Mouse (Mus musculus): ENCODE results near the gene Sema4d. TPM values are rescaled to one million over a fixed set of nuclear protein-coding genes. Genes with fewer than 3 reads are reported as not detected.

Gene Sema4d
- total and polyA plus RNA-seq, 3 experiments, result 6.9 to 20.3 TPM; not detected in 1

DNA sequence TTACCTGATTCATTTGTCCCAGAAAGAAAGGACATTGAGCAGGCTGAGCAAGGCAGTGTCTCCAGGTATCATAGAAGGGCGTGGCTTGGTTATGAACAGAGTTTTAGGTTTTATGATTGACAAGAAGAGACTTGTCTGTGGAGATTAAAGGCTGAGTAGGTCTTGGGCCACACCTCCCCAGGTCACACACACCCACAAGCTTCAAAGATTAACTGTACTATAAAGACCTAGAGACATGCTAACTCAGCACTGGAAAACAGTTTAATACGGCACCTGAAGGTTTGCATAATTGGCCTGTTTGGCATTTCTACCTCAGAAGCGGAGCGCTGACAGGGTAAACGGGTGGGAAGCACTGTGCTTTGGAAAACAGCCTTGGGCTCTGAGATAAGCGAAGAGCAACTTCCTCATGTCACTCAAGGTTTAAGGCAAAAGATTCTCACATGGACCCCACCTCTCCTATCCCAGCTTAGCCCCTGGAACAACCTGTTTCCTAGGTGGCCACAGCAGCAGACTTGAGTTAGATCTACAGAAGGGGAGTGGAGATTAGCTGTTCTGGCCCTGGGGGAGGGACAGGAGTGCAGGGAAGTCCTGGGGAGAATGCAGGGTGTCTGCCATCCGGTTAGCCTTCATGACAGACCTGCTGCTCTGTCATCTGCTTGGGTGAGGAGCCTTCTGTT is 108.1 kb downstream of the Sema4d start (continued):
- TF ChIP-seq JUND (IDR thresholded peaks at IDR 0.05; ENCODE audit: low read depth, low read length) (no peak), MEF2A (IDR thresholded peaks at IDR 0.05; ENCODE audit: extremely low read depth, insufficient replicate concordance, low read depth, low read length, poor library complexity, severe bottlenecking) (no peak)

DNA sequence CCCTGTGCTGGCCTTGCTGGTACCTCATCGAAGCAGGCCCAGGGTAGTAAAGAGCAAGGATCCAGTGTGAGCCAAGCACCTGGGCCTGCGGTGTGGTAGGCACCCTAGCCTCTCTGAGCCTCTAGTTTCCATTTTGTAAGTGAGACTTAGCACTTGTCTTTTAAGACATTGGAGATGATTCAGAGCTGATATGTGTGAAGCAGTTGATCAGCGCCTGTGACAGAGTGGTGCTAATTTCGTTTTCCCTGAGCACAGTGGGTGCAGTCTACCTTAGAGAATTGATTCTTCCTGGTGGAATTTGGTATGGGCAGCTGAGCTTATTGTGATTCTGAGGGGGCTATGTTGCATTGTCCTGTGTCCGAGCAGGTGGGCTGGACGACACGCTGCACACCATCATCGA is 111.9 kb downstream of the Sema4d start:
- Histone ChIP-seq H3K4me3 (ENCODE audit: control insufficient read depth in 1 of 2, insufficient read depth in 1 of 2, low read depth in 2 of 2, low read length in 2 of 2) (no peak overlapping the region), H3K27ac (ENCODE audit: control insufficient read depth, low read depth, low read length) (no peak overlapping the region), H3K9ac (ENCODE audit: control insufficient read depth, low read depth, low read length, poor library complexity, severe bottlenecking) (no peak overlapping the region), H3K4me1 (ENCODE audit: control insufficient read depth in 1 of 2, insufficient read depth in 2 of 2, low read length in 2 of 2) (peaks cover 20 to 40% of the 10 kb centered on the region in 2 experiments), H3K27me3 (ENCODE audit: control insufficient read depth in 1 of 2, insufficient read depth in 2 of 2, low read length in 2 of 2) (no peaks in the 10 kb centered on the region), H3K9me3 (replicated peaks; ENCODE audit: insufficient read depth, low read length) (no peaks in the 10 kb centered on the region), H3K36me3 (ENCODE audit: control insufficient read depth in 1 of 2, insufficient read depth in 2 of 2, low read length in 2 of 2) (peaks cover 21 to 38% of the 10 kb centered on the region in 2 experiments), H3K79me2 (ENCODE audit: control insufficient read depth, insufficient read depth, low read length, poor library complexity) (no peaks in the 10 kb centered on the region)
- no peak for DNase-seq (ENCODE audit: low read depth, low spot score)
- no peak for TF ChIP-seq ELF1 (IDR thresholded peaks at IDR 0.05; ENCODE audit: low read depth, low read length)
- no peak for TF ChIP-seq ZKSCAN1 (IDR thresholded peaks at IDR 0.05; ENCODE audit: low read depth, low read length)
- TF ChIP-seq SIN3A (IDR thresholded peaks at IDR 0.05; ENCODE audit: low read length), result no peak
- no peak for TF ChIP-seq MAFK (IDR thresholded peaks at IDR 0.05; ENCODE audit: borderline replicate concordance, low read depth, low read length)
- TF ChIP-seq NELFE (IDR thresholded peaks at IDR 0.05; ENCODE audit: low read depth, low read length), result no peak
- TF ChIP-seq MAX (IDR thresholded peaks at IDR 0.05; ENCODE audit: low read length), result no peak
- TF ChIP-seq HCFC1 (IDR thresholded peaks at IDR 0.05; ENCODE audit: low read depth, low read length), result no peak
- no peak for TF ChIP-seq KAT2A (conservative IDR thresholded peaks at IDR 0.05; ENCODE audit: low read depth, low read length)
- TF ChIP-seq RCOR1 (IDR thresholded peaks at IDR 0.05; ENCODE audit: low read depth, low read length), result no peak
- no peak for TF ChIP-seq MYC (IDR thresholded peaks at IDR 0.05; ENCODE audit: low read depth, low read length)
- TF ChIP-seq NRF1 (IDR thresholded peaks at IDR 0.05; ENCODE audit: insufficient read depth, low read depth, low read length, poor library complexity, severe bottlenecking), result no peak
- TF ChIP-seq POLR2A (IDR thresholded peaks at IDR 0.05; ENCODE audit: control insufficient read depth in 1 of 2, insufficient read depth in 1 of 2, low read depth in 1 of 2, low read length in 2 of 2, poor library complexity in 1 of 2), result no peak
- no peak for TF ChIP-seq GATA1 (IDR thresholded peaks at IDR 0.05; ENCODE audit: low read depth, low read length)

DNA sequence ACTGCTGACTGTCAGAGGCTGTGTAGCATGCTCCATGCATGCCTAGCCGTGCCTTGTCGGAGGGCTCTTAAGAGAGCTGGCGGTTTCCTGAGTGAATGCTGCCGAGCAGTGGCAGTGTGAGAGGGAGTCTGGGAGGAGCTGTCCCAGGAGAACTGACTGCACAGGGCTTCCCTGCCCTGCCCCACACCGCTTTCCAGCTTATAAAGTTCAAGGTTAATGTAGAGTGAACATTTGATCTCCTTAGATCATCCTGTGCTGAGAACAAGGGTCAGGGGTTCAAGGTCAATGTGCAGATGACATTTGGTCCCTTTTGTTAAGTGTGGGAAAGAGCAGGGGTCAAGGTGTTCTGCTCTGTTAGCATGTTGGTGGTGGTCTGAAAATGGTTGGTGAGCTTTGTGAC is 112.5 kb downstream of the Sema4d start:
- Histone ChIP-seq H3K9ac (ENCODE audit: control insufficient read depth, low read depth, low read length, poor library complexity, severe bottlenecking) (no peak overlapping the region), H3K27ac (ENCODE audit: control insufficient read depth, low read depth, low read length) (no peak overlapping the region), H3K27me3 (ENCODE audit: control insufficient read depth in 1 of 2, insufficient read depth in 2 of 2, low read length in 2 of 2) (no peaks in the 10 kb centered on the region), H3K4me3 (ENCODE audit: control insufficient read depth in 1 of 2, insufficient read depth in 1 of 2, low read depth in 2 of 2, low read length in 2 of 2) (no peak overlapping the region), H3K36me3 (ENCODE audit: control insufficient read depth in 1 of 2, insufficient read depth in 2 of 2, low read length in 2 of 2) (peaks cover 21 to 38% of the 10 kb centered on the region in 2 experiments), H3K9me3 (replicated peaks; ENCODE audit: insufficient read depth, low read length) (no peaks in the 10 kb centered on the region), H3K4me1 (ENCODE audit: control insufficient read depth in 1 of 2, insufficient read depth in 2 of 2, low read length in 2 of 2) (peaks cover 20 to 42% of the 10 kb centered on the region in 2 experiments), H3K79me2 (ENCODE audit: control insufficient read depth, insufficient read depth, low read length, poor library complexity) (no peaks in the 10 kb centered on the region)
- DNase-seq (ENCODE audit: low read depth, low spot score), result no peak
- TF ChIP-seq CHD2 (IDR thresholded peaks at IDR 0.05; ENCODE audit: low read length), result no peak
- TF ChIP-seq SMC3 (IDR thresholded peaks at IDR 0.05; ENCODE audit: low read depth, low read length), result no peak
- TF ChIP-seq GABPA (IDR thresholded peaks at IDR 0.05; ENCODE audit: low read depth, low read length), result no peak
- TF ChIP-seq MXI1 (IDR thresholded peaks at IDR 0.05; ENCODE audit: low read depth, low read length), result no peak
- TF ChIP-seq POLR2AphosphoS5 (IDR thresholded peaks at IDR 0.05; ENCODE audit: borderline replicate concordance, low read depth, low read length), result no peak
- no peak for TF ChIP-seq MEF2A (IDR thresholded peaks at IDR 0.05; ENCODE audit: extremely low read depth, insufficient replicate concordance, low read depth, low read length, poor library complexity, severe bottlenecking)
- no peak for TF ChIP-seq TBP (IDR thresholded peaks at IDR 0.05; ENCODE audit: low read depth, low read length)
- no peak for TF ChIP-seq E2F4 (IDR thresholded peaks at IDR 0.05; ENCODE audit: borderline replicate concordance, low read depth, low read length)
- TF ChIP-seq TAL1 (IDR thresholded peaks at IDR 0.05; ENCODE audit: low read length), result no peak
- no peak for TF ChIP-seq RAD21 (IDR thresholded peaks at IDR 0.05; ENCODE audit: low read depth, low read length)
- no peak for TF ChIP-seq CTCF (IDR thresholded peaks at IDR 0.05 in 2 of 3, conservative IDR thresholded peaks at IDR 0.05 in 1 of 3; ENCODE audit: control insufficient read depth in 1 of 3, insufficient read depth in 1 of 3, low read depth in 2 of 3, low read length in 3 of 3, poor library complexity in 1 of 3, severe bottlenecking in 1 of 3)
- no peak for TF ChIP-seq RCOR1 (IDR thresholded peaks at IDR 0.05; ENCODE audit: low read depth, low read length)
- no peak for TF ChIP-seq UBTF (IDR thresholded peaks at IDR 0.05; ENCODE audit: borderline replicate concordance, insufficient read depth, low read depth, low read length)
- TF ChIP-seq USF2 (IDR thresholded peaks at IDR 0.05; ENCODE audit: borderline replicate concordance in 1 of 2, insufficient read depth in 1 of 2, low read depth in 1 of 2, low read length in 2 of 2), result no peak
- no peak for TF ChIP-seq POLR2A (IDR thresholded peaks at IDR 0.05; ENCODE audit: control insufficient read depth in 1 of 2, insufficient read depth in 1 of 2, low read depth in 1 of 2, low read length in 2 of 2, poor library complexity in 1 of 2)
- no peak for TF ChIP-seq USF1 (IDR thresholded peaks at IDR 0.05; ENCODE audit: low read depth, low read length)
- no peak for TF ChIP-seq ELF1 (IDR thresholded peaks at IDR 0.05; ENCODE audit: low read depth, low read length)
